Mouse (Mus musculus): Measurements from ENCODE around the gene Rapgef4.

GRCm38 (mm10) chr2:71941005-71941720 is 39.9 kb upstream of the Rapgef4 start:
- TF ChIP-seq POLR2A (IDR thresholded peaks at IDR 0.05; ENCODE audit: borderline replicate concordance, insufficient read depth, low read length) (no peak), CTCF (IDR thresholded peaks at IDR 0.05; ENCODE audit: borderline replicate concordance, insufficient read depth, low read depth, low read length) (no peak)
